Mouse (Mus musculus) CH12.LX (cell line): ENCODE measurements around the gene Pik3ca.

ENCODE experiments used
- CTCF ChIP-seq, 2 experiments: IDR thresholded peaks in 1 of 2; conservative IDR thresholded peaks in 1 of 2; 2 replicates each; pipeline ENCODE4 v1.5.1; 2011 to 2012; ENCODE audit warnings: low read depth in 2 of 2, low read length in 2 of 2, improper control_type of control experiment in 1 of 2, inconsistent platforms in 1 of 2, mild to moderate bottlenecking in 1 of 2, moderate library complexity in 1 of 2
- MAFK ChIP-seq: IDR thresholded peaks from 2 replicates; pipeline ENCODE4 v1.6.1; 2011; ENCODE audit warnings: low read length, improper control_type of control experiment; ENCODE audit not compliant: insufficient replicate concordance
- SIN3A ChIP-seq: IDR thresholded peaks from 2 replicates; pipeline ENCODE4 v1.6.1; 2012; ENCODE audit warnings: low read length, improper control_type of control experiment, inconsistent platforms

GRCm38 (mm10) chr3:32427695-32428094, 30.2 kb downstream of the Pik3ca start:
- TF ChIP-seq MAFK (no peak), CTCF (conservative IDR thresholded peaks at IDR 0.05 in 1 of 2, IDR thresholded peaks at IDR 0.05 in 1 of 2; ENCODE audit: low read depth in 2 of 2, low read length in 2 of 2) (no peak), SIN3A (no peak)
